Mouse (Mus musculus) liver, embryonic 12.5 days (tissue): ENCODE results near the gene Epha3. TPM values are rescaled to one million over a fixed set of nuclear protein-coding genes. Genes with fewer than 3 reads are reported as not detected.

Experiments used
- ATAC-seq: fragments of 200-750 bp; cut with Nextera tagmentation; 2 replicates; pipeline ENCODE4 v1.8.0; 2017; ENCODE audit warnings: moderate number of reproducible peaks, mild to moderate bottlenecking, moderate library complexity
- H3K27ac ChIP-seq: fragments of 300-500 bp; sonication (generic); 2 replicates; pipeline ENCODE4 v1.5.1; 2016; ENCODE audit warnings: mild to moderate bottlenecking
- H3K27me3 ChIP-seq: fragments of 300-500 bp; sonication (generic); replicated peaks from 2 replicates; pipeline ENCODE4 v1.6.1; 2016; ENCODE audit warnings: mild to moderate bottlenecking, moderate library complexity
- H3K36me3 ChIP-seq: fragments of 300-500 bp; sonication (generic); 2 replicates; pipeline ENCODE4 v1.6.1; 2016; ENCODE audit warnings: mild to moderate bottlenecking, moderate library complexity
- H3K4me1 ChIP-seq: fragments of 300-500 bp; sonication (generic); 2 replicates; pipeline ENCODE4 v1.6.1; 2016
- H3K4me2 ChIP-seq: fragments of 300-500 bp; sonication (generic); 2 replicates; pipeline ENCODE4 v1.6.1; 2016; ENCODE audit warnings: mild to moderate bottlenecking, moderate library complexity
- H3K4me3 ChIP-seq: fragments of 300-500 bp; sonication (generic); 2 replicates; pipeline ENCODE4 v1.5.1; 2016; ENCODE audit warnings: mild to moderate bottlenecking, moderate library complexity
- H3K9ac ChIP-seq: fragments of 300-500 bp; sonication (generic); 2 replicates; pipeline ENCODE4 v1.6.1; 2016; ENCODE audit warnings: mild to moderate bottlenecking, moderate library complexity
- H3K9me3 ChIP-seq: fragments of 300-500 bp; sonication (generic); replicated peaks from 2 replicates; pipeline ENCODE4 v1.6.1; 2016; ENCODE audit warnings: mild to moderate bottlenecking, moderate library complexity
- WGBS: fragments of 180-500 bp; shearing (Covaris S2); methylation state at CpG from one replicate; pipeline ENCODE4 v1.1.7; 2016; ENCODE audit not compliant: insufficient replicate concordance; 5-methylcytosine and 5-hydroxymethylcytosine counted together
- polyA plus RNA-seq: library from polyadenylated mRNA; unstranded; fragments of >200 nt; fragmentation: Nextera tagmentation; extraction: Ambion mirVana; gene quantifications from 2 replicates; pipeline ENCODE4 v1.2.1, GENCODE M21; 2016

The Epha3 gene
- polyA plus RNA-seq, 1 experiment from 2014 or later: 2.3 TPM

DNA sequence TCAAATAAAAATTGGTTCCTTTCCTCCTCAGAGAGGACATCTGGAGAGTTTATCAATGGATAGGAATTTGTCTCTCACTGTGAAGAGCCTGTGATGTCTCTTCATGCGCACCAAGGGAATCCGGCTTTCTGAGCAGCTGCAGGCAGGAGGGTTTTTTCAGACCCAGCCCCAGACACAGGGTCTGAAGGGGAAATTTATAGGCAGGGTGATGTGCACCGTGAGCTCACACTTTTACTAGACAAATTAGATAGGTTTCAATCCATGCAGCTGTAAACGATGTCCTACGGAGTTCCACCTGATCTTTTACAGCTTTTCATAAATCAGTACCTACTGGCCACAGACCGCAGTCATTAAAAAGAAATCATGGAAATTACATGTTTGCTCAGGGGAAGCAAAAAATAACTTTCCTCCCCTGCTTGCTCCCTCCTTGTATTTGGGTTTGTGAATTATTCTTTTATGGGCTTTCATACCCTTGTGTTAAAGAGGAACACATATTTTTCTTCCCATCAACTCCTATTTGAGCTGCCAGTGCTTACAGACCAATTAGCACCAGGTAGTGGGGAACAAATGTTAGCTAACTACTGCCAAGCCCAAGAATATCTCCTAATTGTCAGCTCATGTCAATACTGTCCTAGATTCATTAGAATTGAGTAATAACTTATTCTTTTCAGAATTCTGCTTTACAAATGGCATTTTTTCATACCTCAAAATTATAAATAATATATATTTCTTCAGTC, 307.4 kb downstream of the Epha3 start:
- Histone ChIP-seq H3K27ac (no peak overlapping the region), H3K36me3 (no peaks in the 10 kb centered on the region), H3K4me2 (no peak overlapping the region), H3K4me1 (no peaks in the 10 kb centered on the region), H3K9me3 (no peaks in the 10 kb centered on the region), H3K9ac (no peak overlapping the region), H3K4me3 (no peak overlapping the region), H3K27me3 (no peaks in the 10 kb centered on the region)
- WGBS: 71% methylated on average over 6 of the region's 6 CpGs
- no peak for ATAC-seq

DNA sequence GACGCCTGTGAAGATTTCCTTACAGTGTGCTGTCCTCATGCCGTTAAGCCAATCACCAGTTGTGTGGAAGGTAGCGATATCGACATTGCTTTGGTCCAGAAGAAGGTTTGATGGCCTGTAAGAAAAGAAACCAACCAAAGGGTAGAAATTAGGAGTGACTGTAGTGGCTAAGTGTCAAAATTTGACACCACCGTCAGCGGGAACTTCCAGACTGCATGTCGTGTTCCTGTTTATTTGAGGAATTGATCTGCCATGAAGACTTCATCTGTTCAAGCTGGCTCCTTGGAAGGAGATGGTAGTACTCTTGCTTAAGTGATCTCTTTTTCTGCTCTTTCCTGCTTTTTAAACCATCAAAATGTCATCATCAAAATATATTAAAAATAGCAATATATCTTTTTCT, 311.4 kb downstream of the Epha3 start:
- ATAC-seq: no peak
- 82% methylated on average over 7 of the region's 7 CpGs for WGBS
- no peak overlapping the region for H3K4me3 ChIP-seq

DNA sequence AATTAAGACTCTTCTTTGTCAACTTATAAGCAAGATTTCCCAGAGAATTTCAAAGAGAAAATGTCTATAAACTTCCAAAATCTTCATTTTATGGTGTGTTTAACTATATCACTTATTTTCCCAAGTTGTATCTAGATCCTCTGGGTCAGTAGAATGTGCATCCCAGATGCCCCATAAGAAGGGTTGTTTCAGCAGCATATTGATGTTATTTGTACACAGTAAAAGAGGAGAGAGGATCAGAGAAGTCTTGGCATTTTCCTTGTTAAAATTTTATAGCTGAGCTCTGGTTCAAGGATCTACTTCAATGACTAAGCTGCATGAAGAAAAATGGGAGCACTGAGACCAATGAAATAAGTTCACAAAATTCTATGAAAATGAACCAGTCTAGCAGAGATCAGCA, 324.5 kb downstream of the Epha3 start:
- Histone ChIP-seq H3K9ac (no peak overlapping the region), H3K9me3 (no peaks in the 10 kb centered on the region), H3K27ac (no peak overlapping the region), H3K4me3 (no peak overlapping the region), H3K4me2 (no peak overlapping the region), H3K27me3 (no peaks in the 10 kb centered on the region), H3K36me3 (no peaks in the 10 kb centered on the region), H3K4me1 (no peaks in the 10 kb centered on the region)
- no peak for ATAC-seq

More for the DNA sequence above, 311.4 kb downstream of the Epha3 start:
- Histone ChIP-seq H3K36me3 (no peaks in the 10 kb centered on the region), H3K4me2 (no peak overlapping the region), H3K27me3 (no peaks in the 10 kb centered on the region), H3K9ac (no peak overlapping the region), H3K4me1 (no peaks in the 10 kb centered on the region), H3K9me3 (no peaks in the 10 kb centered on the region), H3K27ac (no peak overlapping the region)

DNA sequence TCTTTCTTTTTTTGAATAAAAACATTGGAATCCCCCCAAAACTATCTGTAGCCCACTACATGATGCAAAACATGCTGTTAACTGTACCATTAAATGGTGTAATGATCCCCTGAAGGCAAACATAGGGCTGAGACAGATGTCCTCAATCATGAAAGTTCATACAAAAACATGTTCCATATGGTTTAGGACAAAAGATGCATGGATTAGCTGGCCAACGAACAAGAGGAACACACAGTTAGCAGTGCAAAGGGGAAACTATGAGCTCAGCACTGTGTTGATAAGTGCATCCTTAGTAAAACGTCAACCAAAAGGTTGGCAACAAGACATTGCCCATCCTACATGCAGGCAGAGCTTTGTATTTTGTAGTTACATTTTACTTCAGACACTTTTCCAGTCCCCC, 335.2 kb downstream of the Epha3 start:
- Histone ChIP-seq H3K4me1 (no peaks in the 10 kb centered on the region), H3K9ac (no peak overlapping the region), H3K4me2 (no peak overlapping the region), H3K36me3 (no peaks in the 10 kb centered on the region), H3K27me3 (no peaks in the 10 kb centered on the region), H3K4me3 (no peak overlapping the region), H3K9me3 (no peaks in the 10 kb centered on the region), H3K27ac (no peak overlapping the region)
- 58% methylated on average over 2 of the region's 2 CpGs for WGBS
- no peak for ATAC-seq

DNA sequence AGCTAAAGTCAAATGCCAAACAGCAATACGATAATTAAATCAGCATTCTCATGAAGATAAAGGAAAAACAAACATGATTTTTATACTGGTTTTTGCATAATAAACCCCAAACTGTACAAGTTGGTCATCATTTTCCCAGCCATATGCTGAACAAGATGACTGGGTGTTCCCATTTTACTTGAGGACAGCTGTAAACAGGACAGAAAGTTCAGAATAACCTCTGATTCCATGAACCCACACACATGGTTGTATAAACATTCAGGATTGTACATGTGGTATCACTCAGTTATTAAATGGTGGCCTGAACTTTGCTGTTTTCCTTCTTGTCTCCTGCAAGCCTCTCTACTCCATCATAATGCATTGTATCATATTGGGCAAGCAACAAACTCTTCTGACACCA, 346.3 kb downstream of the Epha3 start:
- 53% methylated on average over 1 of the region's 1 CpGs for WGBS
- no peak overlapping the region for H3K9ac ChIP-seq
- H3K4me3 ChIP-seq: no peak overlapping the region
- ATAC-seq: no peak
- H3K27ac ChIP-seq: no peak overlapping the region
- H3K4me2 ChIP-seq: no peak overlapping the region
- no peaks in the 10 kb centered on the region for H3K27me3 ChIP-seq
- H3K9me3 ChIP-seq: no peaks in the 10 kb centered on the region
- no peaks in the 10 kb centered on the region for H3K36me3 ChIP-seq
- no peaks in the 10 kb centered on the region for H3K4me1 ChIP-seq

DNA sequence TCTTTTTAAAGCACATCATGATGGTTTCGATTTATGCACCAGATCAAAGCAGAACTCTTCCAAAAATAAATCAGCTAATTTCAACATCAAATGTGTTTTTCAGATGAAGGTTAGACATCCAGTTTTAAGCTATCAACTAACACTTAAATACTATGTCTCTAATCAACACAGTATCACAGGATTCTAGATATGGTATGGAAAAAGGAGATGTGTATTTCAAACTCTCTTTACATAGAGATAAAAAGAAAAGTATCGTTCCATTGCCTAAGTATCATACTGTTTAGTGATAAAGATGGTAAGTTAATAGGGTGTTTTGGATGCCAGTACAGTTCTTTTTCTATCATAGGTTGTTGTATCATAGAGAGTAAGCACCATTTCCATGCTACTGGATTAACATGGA, 353.9 kb downstream of the Epha3 start:
- ATAC-seq: no peak
- H3K4me2 ChIP-seq: no peak overlapping the region
- no peak overlapping the region for H3K27ac ChIP-seq
- WGBS: 69% methylated on average over 2 of the region's 2 CpGs
- H3K36me3 ChIP-seq: no peaks in the 10 kb centered on the region
- no peak overlapping the region for H3K4me3 ChIP-seq
- H3K9me3 ChIP-seq: no peaks in the 10 kb centered on the region
- H3K27me3 ChIP-seq: no peaks in the 10 kb centered on the region
- no peaks in the 10 kb centered on the region for H3K4me1 ChIP-seq
- no peak overlapping the region for H3K9ac ChIP-seq

DNA sequence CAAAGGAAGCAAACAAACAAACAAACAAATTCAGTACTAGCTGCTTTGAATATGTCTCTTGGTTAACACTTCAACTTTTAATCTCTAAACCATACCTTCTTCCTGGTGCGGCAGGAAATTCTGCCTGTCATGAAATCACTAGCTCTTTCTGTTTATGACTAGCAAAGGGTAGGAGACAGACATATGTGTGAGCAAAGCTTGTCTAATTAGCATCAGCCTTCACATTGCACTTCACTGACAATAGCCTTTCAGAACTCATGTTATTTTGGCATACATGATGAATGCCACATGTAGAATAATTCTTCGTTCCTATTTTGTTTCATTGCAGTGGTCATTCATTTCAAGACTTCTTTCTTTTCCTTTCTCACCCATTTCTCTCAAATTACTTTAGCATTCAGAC, 357.5 kb downstream of the Epha3 start:
- WGBS: 68% methylated on average over 2 of the region's 2 CpGs
- Histone ChIP-seq H3K4me1 (no peaks in the 10 kb centered on the region), H3K9me3 (no peaks in the 10 kb centered on the region), H3K4me2 (no peak overlapping the region), H3K27me3 (no peaks in the 10 kb centered on the region), H3K36me3 (no peaks in the 10 kb centered on the region), H3K27ac (no peak overlapping the region), H3K4me3 (no peak overlapping the region), H3K9ac (no peak overlapping the region)
- no peak for ATAC-seq

DNA sequence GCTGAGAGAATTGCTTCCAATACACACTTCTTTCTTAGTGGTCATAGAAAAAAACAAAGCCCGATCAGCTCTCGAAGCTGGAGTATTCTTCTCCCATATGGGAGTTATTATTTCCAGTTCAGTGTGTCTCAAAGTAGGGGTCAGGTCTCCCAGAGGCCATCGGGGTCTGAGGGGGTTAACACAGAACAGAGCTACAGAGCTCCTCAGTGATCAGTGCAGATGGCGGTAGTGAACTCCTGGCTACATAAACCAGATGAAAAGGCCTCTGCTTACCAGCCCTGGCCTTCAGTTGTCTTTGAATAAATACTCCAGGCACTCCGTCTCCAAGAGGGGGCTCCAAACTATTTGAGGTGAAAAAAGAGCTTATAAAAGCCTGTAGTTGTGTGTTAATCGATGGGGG, 362.5 kb downstream of the Epha3 start:
- ATAC-seq: no peak
- no peak overlapping the region for H3K4me3 ChIP-seq
- H3K9ac ChIP-seq: no peak overlapping the region
- H3K9me3 ChIP-seq: no peaks in the 10 kb centered on the region
- no peaks in the 10 kb centered on the region for H3K4me1 ChIP-seq
- H3K27ac ChIP-seq: no peak overlapping the region
- no peaks in the 10 kb centered on the region for H3K27me3 ChIP-seq
- no peak overlapping the region for H3K4me2 ChIP-seq
- WGBS: 66% methylated on average over 6 of the region's 6 CpGs
- H3K36me3 ChIP-seq: no peaks in the 10 kb centered on the region

DNA sequence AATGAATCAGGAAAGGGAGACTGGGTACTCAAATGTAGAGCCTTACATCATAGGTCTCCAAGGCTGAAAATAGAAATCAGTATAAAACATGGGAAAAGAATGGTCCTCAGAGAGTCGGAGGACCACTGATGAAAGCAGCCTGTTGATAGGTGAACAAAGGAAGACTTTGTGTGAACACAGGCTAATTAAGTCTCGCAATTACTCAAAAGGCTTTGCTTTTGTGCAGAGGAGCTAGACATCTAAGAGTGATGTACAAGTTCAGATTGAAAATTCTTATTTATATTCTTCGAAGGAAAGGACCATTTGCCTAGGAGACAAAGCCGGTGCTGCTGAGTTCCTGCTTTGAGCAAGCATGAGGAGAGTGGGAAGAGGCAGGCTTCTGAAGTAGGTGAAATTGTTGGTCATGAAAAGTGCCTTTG, 363.0 kb downstream of the Epha3 start:
- no peak overlapping the region for H3K4me3 ChIP-seq
- H3K9ac ChIP-seq: no peak overlapping the region
- no peak overlapping the region for H3K4me2 ChIP-seq
- H3K9me3 ChIP-seq: no peaks in the 10 kb centered on the region
- no peaks in the 10 kb centered on the region for H3K27me3 ChIP-seq
- H3K36me3 ChIP-seq: no peaks in the 10 kb centered on the region
- H3K4me1 ChIP-seq: no peaks in the 10 kb centered on the region
- no peak for ATAC-seq
- H3K27ac ChIP-seq: no peak overlapping the region
- WGBS: 76% methylated on average over 4 of the region's 4 CpGs
